Comparison of ENCODE assay signal across 10 mouse cellular contexts in genomic region chr2:57316055-57316454, GRCm38 (mm10).
A peak's percentile ranks its signal among the peaks of the same experiment; 100 is the strongest.
DNase-seq lines count a peak whose midpoint lies in the region; ATAC-seq lines count a peak whose summit lies in the region.
"Had no signal": no experiment of that assay in that cellular context is flagged by ENCODE, and none has a peak within 500 bp of the region (broad histone marks: within the 10 kb centered on the region; RNA-seq: fewer than 3 reads in every experiment).

No protein-coding gene starts in this region.

- no peak for ATAC-seq in forebrain, embryonic 14.5 days
- no peak for ATAC-seq in forebrain, embryonic 11.5 days (replicated peaks; ENCODE audit: low FRiP score)

- H3K9me3 ChIP-seq in forebrain, embryonic 14.5 days (replicated peaks; ENCODE audit: control insufficient read depth, low read length), result no peaks in the 10 kb centered on the region
- no peaks in the 10 kb centered on the region for H3K9me3 ChIP-seq in forebrain, embryonic 11.5 days (ENCODE audit: control insufficient read depth, low read length)
- H3K9me3 ChIP-seq: heart, embryonic 15.5 days; megakaryocyte, embryonic 14.5 days had no signal

- no peaks in the 10 kb centered on the region for H3K27me3 ChIP-seq in forebrain, embryonic 14.5 days (replicated peaks; ENCODE audit: control insufficient read depth, insufficient read depth, low read length)
- no peaks in the 10 kb centered on the region for H3K27me3 ChIP-seq in forebrain, embryonic 11.5 days (ENCODE audit: control insufficient read depth, insufficient read depth, low read length)
- H3K27me3 ChIP-seq in splenic B cell, adult 2 months (ENCODE audit: control insufficient read depth, insufficient read depth, low read length, poor library complexity, severe bottlenecking), result no peaks in the 10 kb centered on the region
- H3K27me3 ChIP-seq: heart, embryonic 15.5 days; megakaryocyte, embryonic 14.5 days had no signal

- no peak overlapping the region for H3K4me2 ChIP-seq in forebrain, embryonic 14.5 days (ENCODE audit: low read length)
- H3K4me2 ChIP-seq in forebrain, embryonic 11.5 days (ENCODE audit: low read depth, low read length, severe bottlenecking), result no peak overlapping the region
- H3K4me2 ChIP-seq: heart, embryonic 15.5 days had no signal

- no peaks in the 10 kb centered on the region for H3K4me1 ChIP-seq in forebrain, embryonic 14.5 days (ENCODE audit: control insufficient read depth, insufficient read depth, low read length)
- no peaks in the 10 kb centered on the region for H3K4me1 ChIP-seq in forebrain, embryonic 11.5 days (replicated peaks; ENCODE audit: control insufficient read depth, insufficient read depth, low read length)
- H3K4me1 ChIP-seq: heart, embryonic 15.5 days had no signal

- 65% methylated on average over 2 of the region's 2 CpGs for WGBS in forebrain, embryonic 14.5 days
- WGBS in forebrain, embryonic 11.5 days, result 60% methylated on average over 2 of the region's 2 CpGs

- no peaks in the 10 kb centered on the region for H3K36me3 ChIP-seq in forebrain, embryonic 14.5 days (ENCODE audit: control insufficient read depth, insufficient read depth, low read length)
- no peaks in the 10 kb centered on the region for H3K36me3 ChIP-seq in forebrain, embryonic 11.5 days (ENCODE audit: control insufficient read depth, insufficient read depth, low read length)
- H3K36me3 ChIP-seq in splenic B cell, adult 2 months (ENCODE audit: control insufficient read depth, insufficient read depth, low read length, poor library complexity, severe bottlenecking), result no peaks in the 10 kb centered on the region
- H3K36me3 ChIP-seq: heart, embryonic 15.5 days had no signal

- peak; percentile 28 for DNase-seq in forebrain, embryonic 14.5 days (ENCODE audit: low spot score)
- no peak for DNase-seq in forebrain, embryonic 11.5 days (ENCODE audit: low spot score)
- peak; percentile 16 for DNase-seq in ovary, postnatal 14 days (ENCODE audit: low spot score)
- no peak for DNase-seq in ovary, postnatal 10 days (ENCODE audit: low spot score)
- peak; percentile 43 to 63 for DNase-seq in cerebellum, postnatal 14 days
- DNase-seq in kidney, postnatal 4 days, result peak; percentile 54 to 64
- peak; percentile 64 for DNase-seq in splenic B cell, adult 2 months (ENCODE audit: low read depth, low spot score)
- no peak for DNase-seq in right cerebral cortex, postnatal 4 days

- no peak overlapping the region for H3K27ac ChIP-seq in forebrain, embryonic 14.5 days (ENCODE audit: low read depth, low read length)
- no peak overlapping the region for H3K27ac ChIP-seq in forebrain, embryonic 11.5 days (ENCODE audit: low read depth, low read length)
- H3K27ac ChIP-seq: heart, embryonic 15.5 days had no signal

- no peak overlapping the region for H3K4me3 ChIP-seq in forebrain, embryonic 14.5 days (ENCODE audit: low read depth, low read length)
- H3K4me3 ChIP-seq in forebrain, embryonic 11.5 days (ENCODE audit: low read depth, low read length), result no peak overlapping the region
- H3K4me3 ChIP-seq: heart, embryonic 15.5 days; megakaryocyte, embryonic 14.5 days had no signal

- H3K9ac ChIP-seq in forebrain, embryonic 14.5 days (ENCODE audit: low read length), result no peak overlapping the region
- H3K9ac ChIP-seq in forebrain, embryonic 11.5 days (ENCODE audit: low read length), result no peak overlapping the region
- H3K9ac ChIP-seq: heart, embryonic 15.5 days had no signal

Comparison
In these comparisons a context has a peak if more than half of its experiments do, and no peak if none do; other contexts are left out.
1. DNase-seq: peak in forebrain, embryonic 14.5 days (single experiment), ovary, postnatal 14 days (single experiment), cerebellum, postnatal 14 days (2 of 2), kidney, postnatal 4 days (2 of 2) and splenic B cell, adult 2 months (single experiment); none in forebrain, embryonic 11.5 days (single experiment), ovary, postnatal 10 days (single experiment) and right cerebral cortex, postnatal 4 days (single experiment).